Mouse (Mus musculus) small intestine, adult 2 months (tissue): Measurements from ENCODE around the gene Cacna1c.

Source experiments
- CTCF ChIP-seq: fragments of 200-500 bp; IDR thresholded peaks from 2 replicates; pipeline ENCODE4 v1.5.1; 2012; ENCODE audit warnings: low read depth, mild to moderate bottlenecking, control low read depth, inconsistent platforms, low read length, moderate library complexity, mixed read lengths; ENCODE audit not compliant: insufficient replicate concordance, insufficient read length; ENCODE audit errors: extremely low read depth
- POLR2A ChIP-seq: fragments of 200-500 bp; IDR thresholded peaks from 2 replicates; pipeline ENCODE4 v1.6.1; 2012; ENCODE audit warnings: low read depth, mild to moderate bottlenecking, control low read depth, inconsistent platforms, low read length, moderate library complexity

DNA sequence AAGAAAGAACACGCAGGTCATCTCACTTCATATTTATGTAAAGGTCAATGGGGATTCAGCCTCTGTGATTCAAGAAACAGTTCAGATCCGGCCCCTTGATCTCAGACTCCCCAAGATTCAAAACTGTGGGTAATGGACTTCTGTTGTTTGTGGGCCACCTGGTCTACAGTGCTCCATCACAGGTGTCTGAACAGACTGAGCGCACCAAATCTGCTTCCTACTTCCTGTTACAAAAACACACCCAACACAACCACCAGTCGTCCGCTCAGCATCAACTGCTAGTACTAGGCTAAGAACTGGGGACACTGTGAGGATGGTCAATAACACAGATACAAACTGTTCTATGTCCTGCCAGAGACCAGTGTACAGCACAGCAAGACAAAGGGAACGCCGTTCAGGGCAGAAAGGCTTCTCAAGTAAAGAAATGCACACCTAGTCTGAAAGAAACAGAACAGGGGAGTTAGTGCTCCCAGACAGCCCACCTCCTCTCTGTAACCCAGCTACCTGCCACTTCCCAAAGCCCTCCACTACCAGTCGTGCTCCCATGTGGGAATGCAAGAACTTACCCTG is 212.7 kb downstream of the Cacna1c start:
- TF ChIP-seq POLR2A (no peak), CTCF (no peak)
